Mouse (Mus musculus): ENCODE measurements around the gene Zfp873. TPM values are rescaled to one million over a fixed set of nuclear protein-coding genes. Genes with fewer than 3 reads are reported as not detected.
"Not testable (repeated sequence)": the region's sequence is repeated elsewhere in the genome, so short reads cannot be mapped to it uniquely, and the experiment has no call there.

Gene Zfp873
- polyA plus RNA-seq, 2 experiments = 8.6 to 10.5 TPM

GRCm38 (mm10) chr10:82083622-82083971, 35.7 kb downstream of the Zfp873 start:
- not testable (repeated sequence) for H3K36me3 ChIP-seq (ENCODE audit: control insufficient read depth, insufficient read depth, low read length); H3K27me3 ChIP-seq (ENCODE audit: control insufficient read depth, insufficient read depth, low read length); H3K4me1 ChIP-seq (ENCODE audit: control insufficient read depth, insufficient read depth, low read length); DNase-seq (ENCODE audit: low spot score); ATAC-seq (ENCODE audit: low FRiP score, low read depth)
- peaks cover 10% of the 10 kb centered on the region; the same call in 1 of the 2 replicates for H3K9me3 ChIP-seq (ENCODE audit: control insufficient read depth, low read length)
- WGBS = 35% methylated on average over 9 of the region's 14 CpGs
- H3K9ac ChIP-seq (ENCODE audit: low read depth, low read length, severe bottlenecking) = peak overlapping the region; percentile 56; the same call in 1 of the 2 replicates
- peak overlapping the region; percentile 38 for H3K4me2 ChIP-seq (replicated peaks; ENCODE audit: low read depth, low read length, severe bottlenecking)
- peak overlapping the region; percentile 77; the same call in 1 of the 2 replicates for H3K27ac ChIP-seq (replicated peaks; ENCODE audit: low read depth, low read length)
- peak overlapping the region; percentile 44 for H3K4me3 ChIP-seq (replicated peaks; ENCODE audit: low read length)

Other genes starting within 250 kb of the Zfp873 start
- gene Gm4767, start 235.9 kb upstream of the Zfp873 start, polyA plus RNA-seq (2012; rRNA removed) = 0.49 and 0.97 TPM in 2 replicates
- gene Gm4767, start 235.9 kb upstream of the Zfp873 start, polyA plus RNA-seq (2014; fragmentation: Nextera tagmentation; extraction: Ambion mirVana) = 2.5 and 3.0 TPM in 2 replicates
- 4.0 and 6.3 TPM in 2 replicates for gene Gm32687, start 184.2 kb upstream of the Zfp873 start, polyA plus RNA-seq (2012; rRNA removed)
- gene Gm32687, start 184.2 kb upstream of the Zfp873 start, polyA plus RNA-seq (2014; fragmentation: Nextera tagmentation; extraction: Ambion mirVana) = 8.9 and 12.7 TPM in 2 replicates
- 1.4 and 2.4 TPM in 2 replicates for gene Zfp781, start 117.6 kb upstream of the Zfp873 start, polyA plus RNA-seq (2012; rRNA removed)
- gene Zfp781, start 117.6 kb upstream of the Zfp873 start, polyA plus RNA-seq (2014; fragmentation: Nextera tagmentation; extraction: Ambion mirVana) = 4.5 TPM in 2 replicates
- 1.4 and 2.6 TPM in 2 replicates for gene BC024063, start 35.2 kb downstream of the Zfp873 start, polyA plus RNA-seq (2012; rRNA removed)
- gene BC024063, start 35.2 kb downstream of the Zfp873 start, polyA plus RNA-seq (2014; fragmentation: Nextera tagmentation; extraction: Ambion mirVana) = 5.9 TPM in 2 replicates
- 1.7 and 2.0 TPM in 2 replicates for gene AU041133, start 79.9 kb downstream of the Zfp873 start, polyA plus RNA-seq (2012; rRNA removed)
- 6.1 and 7.0 TPM in 2 replicates for gene AU041133, start 79.9 kb downstream of the Zfp873 start, polyA plus RNA-seq (2014; fragmentation: Nextera tagmentation; extraction: Ambion mirVana)
- 8.9 and 13.9 TPM in 2 replicates for gene Zfp938, start 193.2 kb downstream of the Zfp873 start, polyA plus RNA-seq (2012; rRNA removed)
- 15.9 and 17.2 TPM in 2 replicates for gene Zfp938, start 193.2 kb downstream of the Zfp873 start, polyA plus RNA-seq (2014; fragmentation: Nextera tagmentation; extraction: Ambion mirVana)

Data from limb, embryonic 14.5 days (tissue).